Mouse (Mus musculus) liver, embryonic 14.5 days (tissue): ENCODE data around the gene Nhsl2. TPM values are rescaled to one million over a fixed set of nuclear protein-coding genes. Genes with fewer than 3 reads are reported as not detected.

Experiments used
- ATAC-seq: fragments of 200-750 bp; cut with Nextera tagmentation; 2 replicates; pipeline ENCODE4 v1.8.0; 2017; ENCODE audit warnings: moderate number of reproducible peaks, mild to moderate bottlenecking, moderate library complexity; ENCODE audit not compliant: insufficient read depth
- DNase-seq, 3 experiments: peaks; one replicate each; pipeline ENCODE4 v3.0.0-alpha.2; 2012 to 2013; ENCODE audit warnings: low read depth in 3 of 3, low spot score in 3 of 3
- H3K27ac ChIP-seq: fragments of 300-500 bp; sonication (generic); 2 replicates; pipeline ENCODE4 v1.5.1; 2014; ENCODE audit warnings: moderate library complexity, mild to moderate bottlenecking, control low read depth, inconsistent platforms
- H3K27me3 ChIP-seq: fragments of 300-500 bp; sonication (generic); 2 replicates; pipeline ENCODE4 v1.6.1; 2014; ENCODE audit warnings: mild to moderate bottlenecking, low read length, moderate library complexity; ENCODE audit not compliant: control insufficient read depth, insufficient read depth
- H3K36me3 ChIP-seq: fragments of 300-500 bp; sonication (generic); replicated peaks from 2 replicates; pipeline ENCODE4 v1.6.1; 2014; ENCODE audit warnings: low read depth; ENCODE audit not compliant: control insufficient read depth, insufficient read depth
- H3K4me1 ChIP-seq, 2 experiments: fragments of 200-500 bp in 1 of 2; fragments of 300-500 bp in 1 of 2; sonication (generic) in 1 of 2; replicated peaks; 2 replicates each; pipeline ENCODE4 v1.6.1; 2012 to 2014; ENCODE audit warnings: antibody characterized with exemption in 1 of 2, inconsistent platforms in 1 of 2, low read length in 1 of 2; ENCODE audit not compliant: control insufficient read depth in 2 of 2, insufficient read depth in 2 of 2
- H3K4me2 ChIP-seq: fragments of 300-500 bp; sonication (generic); 2 replicates; pipeline ENCODE4 v1.6.1; 2014; ENCODE audit warnings: low read depth, mild to moderate bottlenecking, control low read depth, moderate library complexity
- H3K4me3 ChIP-seq, 2 experiments: fragments of 200-500 bp in 1 of 2; fragments of 300-500 bp in 1 of 2; sonication (generic) in 1 of 2; 2 replicates each; pipeline ENCODE4 v1.5.1; 2012 to 2014; ENCODE audit warnings: low read depth in 2 of 2, low read length in 2 of 2, mild to moderate bottlenecking in 2 of 2, control low read depth in 1 of 2, inconsistent platforms in 1 of 2, moderate library complexity in 1 of 2; ENCODE audit not compliant: insufficient read depth in 1 of 2
- H3K9ac ChIP-seq: fragments of 300-500 bp; sonication (generic); replicated peaks from 2 replicates; pipeline ENCODE4 v1.6.1; 2014; ENCODE audit warnings: mild to moderate bottlenecking, control low read depth, moderate library complexity
- H3K9me3 ChIP-seq: fragments of 300-500 bp; sonication (generic); 2 replicates; pipeline ENCODE4 v1.6.1; 2016; ENCODE audit warnings: low read length, mixed read lengths; ENCODE audit not compliant: control insufficient read depth
- CTCF ChIP-seq: IDR thresholded peaks from 2 replicates; pipeline ENCODE4 v1.5.1; 2016; ENCODE audit warnings: antibody characterized with exemption, low read depth, control low read depth
- EP300 ChIP-seq: IDR thresholded peaks from 2 replicates; pipeline ENCODE4 v1.6.1; 2016; ENCODE audit warnings: antibody characterized with exemption, low read depth
- WGBS: fragments of 180-500 bp; shearing (Covaris S2); extraction: QIAGEN DNeasy Blood & Tissue Kit; methylation state at CpG from one replicate; pipeline ENCODE4 v1.1.7; 2014; ENCODE audit not compliant: insufficient replicate concordance; 5-methylcytosine and 5-hydroxymethylcytosine counted together
- polyA plus RNA-seq, 2 experiments: library from polyadenylated mRNA; depleted of rRNA in 1 of 2; stranded (reverse) in 1 of 2; unstranded in 1 of 2; fragments of >200 nt; fragmentation: Nextera tagmentation in 1 of 2; extraction: Ambion mirVana in 1 of 2; gene quantifications; 2 replicates each; pipeline versions ENCODE4 v1.2.1 to v1.2.3; 2012 to 2014

The Nhsl2 gene
- polyA plus RNA-seq, 2 experiments = 0.39 to 1.3 TPM

- Histone ChIP-seq H3K27me3 (no peaks in the 10 kb centered on the region), H3K4me1 (no peaks in the 10 kb centered on the region; a peak in 1 of 4 replicates), H3K9ac (no peak overlapping the region), H3K36me3 (no peaks in the 10 kb centered on the region), H3K9me3 (no peaks in the 10 kb centered on the region), H3K4me3 (no peak overlapping the region), H3K27ac (no peak overlapping the region), H3K4me2 (no peak overlapping the region)
- TF ChIP-seq CTCF = no peak
- TF ChIP-seq EP300 = no peak
- WGBS = 47% methylated on average over 7 of the region's 7 CpGs
- no peak for ATAC-seq
- DNase-seq = no peak
Observed at GRCm38 (mm10) chrX:102081573-102082279, 232.5 kb downstream of the Nhsl2 start.

GRCm38 (mm10) chrX:102082340-102082739 lies 233.2 kb downstream of the Nhsl2 start:
- no peaks in the 10 kb centered on the region for H3K9me3 ChIP-seq
- no peak for ATAC-seq
- no peak for DNase-seq
- no peaks in the 10 kb centered on the region for H3K36me3 ChIP-seq
- 51% methylated on average over 5 of the region's 5 CpGs for WGBS
- no peak overlapping the region for H3K4me3 ChIP-seq
- H3K4me2 ChIP-seq = no peak overlapping the region
- TF ChIP-seq CTCF (no peak), EP300 (no peak)
- H3K9ac ChIP-seq = no peak overlapping the region
- H3K27ac ChIP-seq = no peak overlapping the region
- H3K4me1 ChIP-seq = no peaks in the 10 kb centered on the region; a peak in 1 of 4 replicates
- H3K27me3 ChIP-seq = no peaks in the 10 kb centered on the region

- H3K4me2 ChIP-seq = no peak overlapping the region
- no peak overlapping the region for H3K4me3 ChIP-seq
- H3K9me3 ChIP-seq = no peaks in the 10 kb centered on the region
- no peak overlapping the region for H3K9ac ChIP-seq
- H3K27ac ChIP-seq = no peak overlapping the region
- H3K36me3 ChIP-seq = no peaks in the 10 kb centered on the region
- no peaks in the 10 kb centered on the region for H3K27me3 ChIP-seq
- ATAC-seq (0 out of 2 replicates have a peak, but pooled peaks have one; percentile 41), DNase-seq (no peak)
- TF ChIP-seq CTCF = no peak
- TF ChIP-seq EP300 = no peak
- WGBS = 50% methylated on average over 8 of the region's 8 CpGs
- H3K4me1 ChIP-seq = no peaks in the 10 kb centered on the region; a peak in 1 of 4 replicates
Observed at GRCm38 (mm10) chrX:102085798-102086443, 236.7 kb downstream of the Nhsl2 start.

GRCm38 (mm10) chrX:102090605-102091004 lies 241.4 kb downstream of the Nhsl2 start:
- no peak overlapping the region for H3K27ac ChIP-seq
- H3K9ac ChIP-seq = no peak overlapping the region
- H3K4me3 ChIP-seq = no peak overlapping the region
- ATAC-seq = no peak
- no peak overlapping the region for H3K4me2 ChIP-seq
- H3K4me1 ChIP-seq = no peaks in the 10 kb centered on the region; a peak in 1 of 4 replicates
- DNase-seq = no peak
- no peaks in the 10 kb centered on the region for H3K36me3 ChIP-seq
- 38% methylated on average over 3 of the region's 3 CpGs for WGBS
- H3K27me3 ChIP-seq = no peaks in the 10 kb centered on the region
- no peaks in the 10 kb centered on the region for H3K9me3 ChIP-seq
- TF ChIP-seq CTCF (no peak), EP300 (no peak)

- ATAC-seq = no peak
- no peak overlapping the region for H3K4me2 ChIP-seq
- H3K27me3 ChIP-seq = no peaks in the 10 kb centered on the region
- TF ChIP-seq EP300 = no peak
- H3K4me1 ChIP-seq = no peaks in the 10 kb centered on the region
- H3K9me3 ChIP-seq = no peaks in the 10 kb centered on the region
- H3K4me3 ChIP-seq = no peak overlapping the region
- no peak overlapping the region for H3K9ac ChIP-seq
- no peaks in the 10 kb centered on the region for H3K36me3 ChIP-seq
- no peak overlapping the region for H3K27ac ChIP-seq
- no peak for DNase-seq
- 48% methylated on average over 7 of the region's 7 CpGs for WGBS
Observed at GRCm38 (mm10) chrX:102094381-102094904, 245.3 kb downstream of the Nhsl2 start.
